Mouse (Mus musculus): ENCODE results near the gene Elfn1.
"Not testable (repeated sequence)": the region's sequence is repeated elsewhere in the genome, so short reads cannot be mapped to it uniquely, and the experiment has no call there.

The Elfn1 gene

DNA sequence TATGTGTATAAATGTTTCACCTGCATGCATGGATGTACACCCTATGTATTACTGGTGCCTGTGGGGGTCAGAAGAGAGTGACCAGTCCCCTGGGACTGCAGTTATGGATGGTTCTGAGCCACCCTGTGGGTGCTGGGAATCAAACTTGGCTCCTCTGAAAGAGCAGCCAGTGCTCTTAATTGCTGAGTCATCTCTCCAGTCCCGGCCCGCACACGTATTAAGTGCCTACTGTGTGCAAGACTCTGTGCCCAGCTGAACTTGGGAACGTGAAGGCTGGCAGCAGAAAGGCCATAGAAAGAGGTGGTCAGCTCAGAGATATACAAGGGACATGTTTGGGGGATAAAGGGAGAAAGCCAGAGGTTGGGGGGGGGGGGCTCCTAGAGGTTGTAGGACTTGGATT is 68.8 kb downstream of the Elfn1 start:
- DNase-seq (ENCODE audit: low spot score), result no peak

GRCm38 (mm10) chr5:139977476-139977875 is 69.7 kb downstream of the Elfn1 start:
- DNase-seq (ENCODE audit: low spot score), result no peak

GRCm38 (mm10) chr5:139978525-139979276 is 71.0 kb downstream of the Elfn1 start:
- DNase-seq (ENCODE audit: low spot score), result no peak

GRCm38 (mm10) chr5:139979371-139979770 is 71.6 kb downstream of the Elfn1 start:
- DNase-seq (ENCODE audit: low spot score), result no peak

GRCm38 (mm10) chr5:139981976-139982375 is 74.2 kb downstream of the Elfn1 start:
- DNase-seq (ENCODE audit: low spot score), result no peak

DNA sequence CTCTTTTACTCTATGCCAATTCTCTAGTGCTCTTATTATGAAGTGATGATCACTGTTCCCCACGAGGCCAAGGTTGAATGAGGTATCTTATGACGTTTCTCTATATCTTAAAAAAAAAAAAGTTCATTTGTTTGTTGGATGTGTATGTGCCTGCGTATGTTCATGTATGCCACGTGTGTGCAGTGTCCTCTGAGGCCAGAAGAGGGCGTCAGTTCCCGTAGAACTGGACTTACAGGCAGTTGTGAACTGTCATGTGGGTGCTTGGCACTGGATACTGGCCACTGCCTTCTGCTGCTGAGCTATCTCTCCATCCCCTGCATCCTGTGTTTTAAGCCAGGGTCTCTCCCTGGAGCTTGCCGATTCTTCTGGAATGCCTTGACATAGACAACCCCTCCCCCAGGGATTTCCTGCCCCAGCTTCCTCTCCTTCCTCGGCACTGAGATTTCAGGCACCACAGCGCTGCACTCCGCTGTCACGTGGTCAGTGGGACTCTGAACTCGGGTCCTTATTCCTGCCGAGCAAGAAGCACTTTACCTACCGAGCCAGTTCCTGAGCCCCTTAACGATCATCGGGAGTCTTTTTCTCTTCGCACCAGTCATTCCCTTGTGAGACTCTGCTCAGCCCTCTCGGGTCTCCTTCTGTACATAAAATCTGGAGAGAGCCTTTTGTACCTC is 77.5 kb downstream of the Elfn1 start:
- DNase-seq (ENCODE audit: low spot score), result peak; percentile 40

DNA sequence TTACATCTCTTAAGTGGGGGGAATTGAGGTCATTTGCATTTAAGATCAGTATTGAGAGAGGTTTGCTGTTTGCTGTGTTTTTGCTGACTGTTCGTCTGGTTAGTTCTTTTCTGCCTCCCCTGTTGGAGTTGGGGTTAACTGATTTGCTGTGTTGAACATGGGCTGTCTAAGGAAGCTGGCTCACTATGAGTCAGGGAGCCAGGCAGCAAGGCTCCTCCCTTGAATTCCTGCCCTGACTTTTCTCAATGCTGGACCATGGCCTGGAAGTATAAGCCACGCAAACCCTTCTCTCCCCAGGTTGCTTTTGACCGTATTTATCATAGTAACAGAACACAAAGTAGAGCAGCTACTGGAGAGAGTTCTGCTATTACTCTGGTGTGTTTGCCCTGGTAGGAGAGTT is 83.8 kb downstream of the Elfn1 start:
- DNase-seq (ENCODE audit: low spot score), result no peak

DNA sequence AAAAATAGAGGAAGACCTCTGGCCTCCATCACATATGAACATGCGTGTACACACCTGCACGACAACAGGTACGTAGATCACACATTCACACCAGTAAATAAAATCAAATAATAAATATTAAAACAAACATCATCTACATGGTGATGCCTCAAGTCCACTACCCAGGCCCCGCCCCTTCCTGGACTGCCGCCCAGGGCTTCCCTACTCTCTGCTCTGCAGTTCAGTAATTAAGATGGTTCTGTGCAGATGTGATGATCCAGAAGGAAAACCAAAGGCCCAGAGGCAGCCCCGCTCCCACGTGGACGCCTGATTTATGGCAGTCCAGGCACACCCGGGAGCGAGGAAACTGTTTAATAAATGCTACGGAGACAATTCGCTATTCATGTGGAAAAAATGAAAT is 90.6 kb downstream of the Elfn1 start:
- DNase-seq (ENCODE audit: low spot score), result not testable (repeated sequence)

DNA sequence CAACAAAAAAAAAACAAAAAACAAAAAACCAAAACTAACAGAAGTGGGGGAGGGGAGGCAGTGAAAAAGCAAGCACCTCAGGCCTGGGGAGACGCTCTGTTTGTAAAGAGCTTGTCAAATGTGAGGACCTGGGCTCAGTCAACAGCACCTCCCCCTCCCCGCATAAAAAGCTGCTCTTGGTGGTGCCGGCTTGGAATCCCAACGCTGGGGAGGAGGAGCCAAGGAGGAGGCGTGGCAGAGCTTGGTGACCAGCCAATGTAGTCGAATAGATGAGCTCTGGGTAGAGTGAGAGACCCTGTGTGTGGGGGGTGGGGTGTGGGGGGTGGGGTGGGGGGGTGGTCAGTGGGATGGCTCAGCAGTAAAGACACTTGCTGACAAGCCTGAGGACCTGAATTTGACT is 91.2 kb downstream of the Elfn1 start:
- no peak for DNase-seq (ENCODE audit: low spot score)

- no peak for DNase-seq (ENCODE audit: low spot score)
Measured at GRCm38 (mm10) chr5:140002541-140002940, 94.8 kb downstream of the Elfn1 start.

DNA sequence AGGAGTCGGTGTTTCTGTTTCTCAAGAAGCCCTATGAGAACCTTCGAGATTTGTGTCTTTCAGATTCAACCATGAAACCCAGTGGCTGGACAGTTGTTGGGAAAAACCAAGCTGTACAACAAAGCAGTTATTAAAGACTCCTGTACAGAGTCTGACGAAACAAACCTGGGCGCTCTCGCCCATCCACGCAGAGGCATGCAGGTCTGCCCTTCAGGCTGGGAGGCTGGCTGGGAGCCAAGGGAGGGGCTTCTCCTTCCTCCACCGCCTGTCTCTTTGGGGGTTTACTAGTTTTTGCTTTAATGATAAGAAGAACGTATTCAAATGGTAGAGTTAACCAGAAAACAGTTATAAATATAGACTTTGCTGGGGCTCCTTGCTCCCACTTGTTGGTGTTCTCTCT is 99.1 kb downstream of the Elfn1 start:
- DNase-seq (ENCODE audit: low spot score), result no peak

DNA sequence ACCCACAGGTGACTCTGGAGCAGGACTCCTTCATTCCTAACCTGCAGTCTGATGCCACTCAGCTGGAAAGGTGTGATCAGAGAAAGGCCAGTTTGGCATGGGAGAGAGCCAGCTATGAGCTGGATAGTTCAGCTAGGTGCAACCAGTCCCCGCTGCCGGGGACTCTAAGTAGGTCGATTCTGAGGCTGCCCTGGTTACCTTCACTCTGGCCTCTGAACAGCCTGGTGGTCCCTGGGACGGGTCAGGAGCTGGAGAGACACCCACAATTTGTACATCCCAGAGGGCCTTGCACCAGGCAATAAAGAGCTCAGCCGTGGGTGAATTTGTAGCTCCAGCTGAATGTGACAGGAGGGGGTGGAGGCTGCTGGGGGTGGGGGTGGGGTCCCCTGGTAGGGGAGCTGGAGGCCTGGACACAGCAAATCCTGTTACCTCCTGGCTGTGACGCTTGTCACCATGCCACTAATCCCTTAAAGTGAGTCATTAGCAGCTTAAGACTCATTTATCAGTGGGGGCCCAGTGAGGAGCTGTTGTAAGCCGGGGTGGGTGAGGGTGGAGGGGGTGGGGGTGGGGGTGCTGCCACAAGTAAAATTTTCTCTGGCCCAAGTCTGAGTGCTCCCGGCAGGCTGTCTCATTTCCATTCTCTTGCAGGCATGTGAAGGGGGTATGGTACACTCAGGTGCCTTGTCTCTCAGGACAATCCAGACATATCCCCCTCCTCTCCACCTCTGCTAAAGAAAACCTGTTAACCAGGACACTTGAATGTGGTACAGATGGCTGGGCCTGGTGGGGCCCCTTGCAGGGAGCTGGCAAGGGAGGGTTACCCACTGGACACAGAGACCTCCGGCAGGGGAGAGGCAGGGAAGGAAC is 100.1 kb downstream of the Elfn1 start:
- DNase-seq (ENCODE audit: low spot score), result no peak

DNA sequence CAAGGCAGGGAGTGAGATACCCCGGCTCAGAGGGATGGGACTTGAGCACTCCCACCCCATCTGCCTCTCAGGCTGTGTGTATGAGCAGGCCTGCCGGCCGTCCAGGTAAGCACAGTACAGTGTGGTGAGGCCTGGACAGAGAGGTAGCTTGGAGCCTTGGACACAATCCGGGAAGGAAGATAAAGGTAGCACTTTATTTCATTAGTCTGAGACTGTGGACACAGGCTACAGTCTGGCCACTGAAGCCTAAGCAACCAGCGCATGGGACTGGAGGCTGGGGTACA is 100.7 kb downstream of the Elfn1 start:
- DNase-seq (ENCODE audit: low spot score), result no peak

GRCm38 (mm10) chr5:140009083-140009655 is 101.4 kb downstream of the Elfn1 start:
- no peak for DNase-seq (ENCODE audit: low spot score)

GRCm38 (mm10) chr5:140010405-140010804 is 102.7 kb downstream of the Elfn1 start:
- no peak for DNase-seq (ENCODE audit: low spot score)

- DNase-seq (ENCODE audit: low spot score), result no peak
Measured at GRCm38 (mm10) chr5:140012286-140012967, 104.7 kb downstream of the Elfn1 start.

DNA sequence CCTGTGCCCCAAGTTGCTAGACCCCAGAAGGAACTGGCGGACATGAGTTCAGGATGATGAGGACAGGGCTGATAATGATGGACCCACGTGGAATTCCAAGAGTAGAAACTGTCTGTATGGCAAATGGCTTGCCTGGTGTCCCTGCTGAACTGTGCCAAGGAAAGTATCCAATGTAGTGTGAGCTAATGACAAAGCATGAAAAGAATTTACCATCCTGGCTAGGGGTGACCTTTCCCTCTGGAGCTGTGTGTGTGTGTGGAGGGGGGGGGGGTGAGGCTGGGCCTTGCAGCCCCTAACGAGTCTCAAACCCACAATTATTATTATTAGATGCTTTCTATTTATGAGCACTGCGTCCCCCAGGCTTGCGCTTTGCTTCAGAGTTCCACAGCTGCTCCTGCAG is 105.9 kb downstream of the Elfn1 start:
- DNase-seq (ENCODE audit: low spot score), result no peak

- DNase-seq (ENCODE audit: low spot score), result no peak
Measured at GRCm38 (mm10) chr5:140016896-140017295, 109.2 kb downstream of the Elfn1 start.

- DNase-seq (ENCODE audit: low spot score), result no peak
Measured at GRCm38 (mm10) chr5:140018780-140019179, 111.0 kb downstream of the Elfn1 start.

DNA sequence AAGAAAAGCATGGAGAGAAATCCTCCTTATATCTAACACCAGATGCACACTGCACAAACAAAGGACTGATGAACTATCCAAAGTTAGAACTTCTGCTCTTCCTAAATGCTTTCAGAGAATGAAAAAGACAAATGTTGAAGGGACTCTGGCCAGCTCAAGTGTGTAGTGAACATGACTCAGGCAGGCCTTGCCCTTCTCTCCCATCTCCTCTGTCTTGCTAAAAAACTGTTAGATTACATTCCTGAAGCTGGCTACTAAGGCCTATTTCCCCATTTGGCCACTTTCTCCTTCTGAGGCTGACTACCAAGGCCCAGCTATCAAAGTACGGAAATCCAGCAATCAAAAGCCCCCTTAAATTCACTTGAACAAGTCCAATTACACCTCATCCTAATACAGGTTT is 111.9 kb downstream of the Elfn1 start:
- no peak for DNase-seq (ENCODE audit: low spot score)

DNA sequence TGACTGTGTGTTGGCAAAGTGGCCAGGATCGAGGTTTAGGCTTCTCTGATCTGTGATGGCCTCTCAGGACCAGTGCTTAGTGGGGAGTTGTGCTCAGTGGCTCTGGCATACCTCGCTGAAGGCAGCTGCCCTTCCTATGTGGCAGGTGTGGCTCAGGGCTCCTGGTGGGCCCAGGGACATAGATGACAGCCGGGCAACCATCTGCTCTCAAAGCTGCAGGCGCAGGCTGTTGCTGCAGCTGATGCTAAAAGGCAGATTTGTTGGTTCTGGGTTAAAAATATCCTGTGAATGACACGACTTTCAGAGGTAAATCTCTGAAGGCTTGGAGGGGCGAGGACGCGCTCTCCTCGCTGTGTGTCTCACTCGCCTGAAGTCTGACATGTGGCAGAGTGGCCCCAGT is 114.0 kb downstream of the Elfn1 start:
- DNase-seq (ENCODE audit: low spot score), result no peak

DNA sequence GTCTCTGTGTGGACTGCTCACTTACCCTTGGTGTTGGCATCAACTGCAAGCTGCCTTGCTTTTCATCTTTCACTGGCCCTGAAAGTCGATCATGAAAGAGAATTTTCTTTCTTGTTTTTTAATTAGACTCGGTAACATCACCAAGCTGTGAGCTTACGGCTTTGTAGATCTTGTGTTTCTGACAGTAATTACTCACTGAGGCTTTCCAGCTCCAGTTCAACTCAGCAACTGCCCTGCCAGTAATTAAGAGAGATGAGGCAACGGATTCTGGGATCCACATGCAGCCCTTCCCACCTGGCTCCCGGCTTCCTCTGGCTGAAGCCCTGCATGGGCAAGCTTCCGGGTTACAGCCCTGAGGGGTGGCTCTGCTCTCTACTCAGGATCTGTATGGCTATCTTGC is 115.1 kb downstream of the Elfn1 start:
- no peak for DNase-seq (ENCODE audit: low spot score)

All from yolk sac, embryonic 10.5 days (tissue).